Mouse (Mus musculus) limb, embryonic 14.5 days (tissue): ENCODE measurements around the gene Clock. TPM values are rescaled to one million over a fixed set of nuclear protein-coding genes. Genes with fewer than 3 reads are reported as not detected.
A peak's percentile ranks its signal among the peaks of the same experiment; 100 is the strongest.

ENCODE experiments used
- ATAC-seq: fragments of 200-750 bp; cut with Nextera tagmentation; 2 replicates; pipeline ENCODE4 v1.8.0; 2017; ENCODE audit warnings: low read depth, moderate number of reproducible peaks, moderate TSS enrichment; ENCODE audit not compliant: low FRiP score
- DNase-seq: peaks from one replicate; pipeline ENCODE4 v3.0.0-alpha.2; 2015; ENCODE audit warnings: low spot score
- H3K27ac ChIP-seq: fragments of 300-500 bp; sonication (generic); replicated peaks from 2 replicates; pipeline ENCODE4 v1.5.1; 2014; ENCODE audit warnings: low read depth, mild to moderate bottlenecking, low read length, moderate library complexity, mixed read lengths
- H3K27me3 ChIP-seq: fragments of 300-500 bp; sonication (generic); 2 replicates; pipeline ENCODE4 v1.6.1; 2014; ENCODE audit warnings: low read length, mixed read lengths; ENCODE audit not compliant: control insufficient read depth, insufficient read depth
- H3K36me3 ChIP-seq: fragments of 300-500 bp; sonication (generic); 2 replicates; pipeline ENCODE4 v1.6.1; 2014; ENCODE audit warnings: mild to moderate bottlenecking, low read length, moderate library complexity, mixed read lengths; ENCODE audit not compliant: control insufficient read depth, insufficient read depth
- H3K4me1 ChIP-seq: fragments of 300-500 bp; sonication (generic); 2 replicates; pipeline ENCODE4 v1.6.1; 2014; ENCODE audit warnings: antibody characterized with exemption, low read length, mixed read lengths; ENCODE audit not compliant: control insufficient read depth, insufficient read depth
- H3K4me2 ChIP-seq: fragments of 300-500 bp; sonication (generic); replicated peaks from 2 replicates; pipeline ENCODE4 v1.6.1; 2014; ENCODE audit warnings: low read depth, mild to moderate bottlenecking, low read length, moderate library complexity; ENCODE audit not compliant: severe bottlenecking
- H3K4me3 ChIP-seq: fragments of 300-500 bp; sonication (generic); replicated peaks from 2 replicates; pipeline ENCODE4 v1.5.1; 2014; ENCODE audit warnings: low read length
- H3K9ac ChIP-seq: fragments of 300-500 bp; sonication (generic); 2 replicates; pipeline ENCODE4 v1.6.1; 2014; ENCODE audit warnings: mild to moderate bottlenecking, low read depth, low read length, moderate library complexity; ENCODE audit not compliant: severe bottlenecking
- H3K9me3 ChIP-seq: fragments of 300-500 bp; sonication (generic); 2 replicates; pipeline ENCODE4 v1.6.1; 2016; ENCODE audit warnings: low read length; ENCODE audit not compliant: control insufficient read depth
- POLR2A ChIP-seq: fragments of 200-500 bp; IDR thresholded peaks from 2 replicates; pipeline ENCODE4 v1.8.0; 2012; ENCODE audit warnings: inconsistent platforms, mild to moderate bottlenecking, moderate library complexity, borderline replicate concordance; ENCODE audit not compliant: insufficient read depth, insufficient read length; ENCODE audit errors: extremely low read depth
- WGBS: fragments of 180-500 bp; shearing (Covaris S2); extraction: QIAGEN DNeasy Blood & Tissue Kit; methylation state at CpG from one replicate; pipeline ENCODE4 v1.1.7; 2014; 5-methylcytosine and 5-hydroxymethylcytosine counted together
- polyA plus RNA-seq, 2 experiments: library from polyadenylated mRNA; depleted of rRNA in 1 of 2; stranded (reverse) in 1 of 2; unstranded in 1 of 2; fragments of >200 nt; fragmentation: Nextera tagmentation in 1 of 2; extraction: Ambion mirVana in 1 of 2; gene quantifications; 2 replicates each; pipeline versions ENCODE4 v1.2.1 to v1.2.3; 2012 to 2014

The Clock gene
- polyA plus RNA-seq, 2 experiments = 11.7 to 15.9 TPM

DNA sequence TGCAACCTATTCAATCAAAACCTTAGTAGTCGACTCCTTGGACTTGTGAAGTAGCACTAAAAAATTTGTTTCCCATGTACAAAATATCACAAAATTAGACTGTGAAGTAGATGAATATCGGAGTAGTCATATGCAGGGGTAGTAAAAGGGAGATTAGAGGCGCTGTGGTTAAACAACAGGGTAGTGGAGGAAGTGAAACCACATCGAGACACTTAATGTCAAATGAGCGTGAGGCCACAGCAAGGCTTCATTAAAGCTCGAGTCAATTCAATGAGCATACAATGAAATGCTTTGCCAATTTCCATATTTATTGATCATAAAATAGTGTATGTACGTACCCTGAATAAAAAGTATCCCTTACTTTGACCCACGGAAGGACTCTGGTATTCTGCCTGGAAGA lies 32.5 kb upstream of the Clock start:
- no peak overlapping the region for H3K27ac ChIP-seq
- no peaks in the 10 kb centered on the region for H3K4me1 ChIP-seq
- H3K27me3 ChIP-seq = no peaks in the 10 kb centered on the region
- no peaks in the 10 kb centered on the region for H3K9me3 ChIP-seq
- H3K4me3 ChIP-seq = no peak overlapping the region
- WGBS = 83% methylated on average over 8 of the region's 8 CpGs
- ATAC-seq (no peak), DNase-seq (no peak)
- H3K9ac ChIP-seq = no peak overlapping the region
- no peak overlapping the region for H3K4me2 ChIP-seq
- TF ChIP-seq POLR2A = no peak
- no peaks in the 10 kb centered on the region for H3K36me3 ChIP-seq

DNA sequence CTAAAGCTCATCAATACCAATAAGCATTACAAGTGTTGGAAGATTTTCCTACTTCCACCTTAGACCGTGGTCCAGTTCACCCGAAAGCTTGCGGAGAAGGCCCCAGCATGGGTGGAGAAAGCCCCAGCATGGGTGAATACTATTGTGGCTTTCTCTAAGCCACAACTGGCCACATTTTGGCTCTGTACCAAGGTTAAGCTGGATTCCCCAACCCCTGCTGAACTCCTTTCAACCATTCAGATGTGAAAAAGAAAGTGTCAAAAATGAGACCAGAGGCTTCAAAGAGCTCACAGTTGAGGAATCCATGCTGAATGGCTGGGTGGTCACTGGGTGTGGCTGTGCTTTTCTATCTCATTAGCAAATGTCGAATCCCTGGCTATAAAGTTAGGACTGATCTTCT lies 29.2 kb upstream of the Clock start:
- no peaks in the 10 kb centered on the region for H3K9me3 ChIP-seq
- H3K36me3 ChIP-seq = no peaks in the 10 kb centered on the region
- ATAC-seq (no peak), DNase-seq (no peak)
- no peak overlapping the region for H3K4me3 ChIP-seq
- H3K27me3 ChIP-seq = no peaks in the 10 kb centered on the region
- H3K4me1 ChIP-seq = no peaks in the 10 kb centered on the region
- H3K9ac ChIP-seq = no peak overlapping the region
- H3K4me2 ChIP-seq = no peak overlapping the region
- 80% methylated on average over 4 of the region's 4 CpGs for WGBS
- H3K27ac ChIP-seq = no peak overlapping the region
- no peak for TF ChIP-seq POLR2A

DNA sequence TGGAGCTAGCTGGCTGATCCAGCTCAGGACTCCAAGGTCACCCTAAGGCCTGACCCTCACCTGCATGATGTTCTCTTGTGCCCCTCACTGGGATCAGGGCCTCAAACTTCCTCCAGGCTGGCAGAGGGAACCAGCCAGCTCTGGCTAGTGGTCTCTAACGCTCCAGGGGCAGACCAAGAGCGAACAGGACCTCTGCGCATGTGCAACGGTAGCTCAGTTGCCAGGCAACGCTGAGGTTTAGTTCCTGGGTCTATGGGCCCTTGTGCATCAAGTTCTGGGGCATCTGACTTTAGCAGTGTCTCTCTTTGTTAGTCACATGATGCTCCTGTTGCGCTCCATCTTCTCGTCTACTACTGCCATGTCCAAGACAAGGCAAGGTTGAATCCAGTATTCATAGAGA lies 26.4 kb upstream of the Clock start, which contains the start of gene Pdcl2:
Gene Pdcl2 (minus strand): TSS at position 204 of the 400 bp plus-strand sequence.
- H3K4me1 ChIP-seq = no peaks in the 10 kb centered on the region; the same call in 1 of the 2 replicates
- DNase-seq (no peak), ATAC-seq (no peak)
- H3K9ac ChIP-seq = no peak within 1 kb of the TSS
- H3K9me3 ChIP-seq = no peaks in the 10 kb centered on the region
- no peak for TF ChIP-seq POLR2A
- 93% methylated on average over 7 of the region's 7 CpGs for WGBS
- H3K36me3 ChIP-seq = no peaks in the 10 kb centered on the region
- H3K4me3 ChIP-seq = no peak within 1 kb of the TSS
- no peak within 1 kb of the TSS for H3K27ac ChIP-seq
- H3K4me2 ChIP-seq = no peak within 1 kb of the TSS
- no peaks in the 10 kb centered on the region for H3K27me3 ChIP-seq

DNA sequence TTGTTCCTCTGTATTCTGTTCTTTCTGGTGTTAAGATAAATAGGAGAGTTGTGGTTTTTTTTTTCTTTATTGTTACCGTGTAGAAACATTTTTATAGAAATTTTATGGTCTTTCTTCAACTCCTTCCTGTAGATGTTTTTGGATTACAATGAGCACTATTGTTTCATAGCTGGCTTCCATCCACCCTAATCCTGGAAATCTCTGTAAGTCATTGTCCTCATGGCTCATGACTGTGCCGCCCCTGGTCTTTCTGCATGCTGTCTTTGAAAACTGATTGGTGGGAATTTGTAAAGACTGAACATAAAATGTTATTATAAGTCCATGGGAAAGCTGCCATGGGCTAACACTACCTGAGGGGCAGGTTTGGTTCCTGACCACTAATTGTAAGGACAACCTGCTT lies 22.7 kb upstream of the Clock start:
- Histone ChIP-seq H3K9ac (no peak overlapping the region), H3K4me2 (no peak overlapping the region), H3K9me3 (no peaks in the 10 kb centered on the region), H3K4me3 (no peak overlapping the region), H3K4me1 (no peaks in the 10 kb centered on the region; the same call in 1 of the 2 replicates), H3K27ac (no peak overlapping the region), H3K36me3 (no peaks in the 10 kb centered on the region), H3K27me3 (no peaks in the 10 kb centered on the region)
- DNase-seq (peak; percentile 49), ATAC-seq (no peak)
- no peak for TF ChIP-seq POLR2A
- 33% methylated on average over 2 of the region's 2 CpGs for WGBS

DNA sequence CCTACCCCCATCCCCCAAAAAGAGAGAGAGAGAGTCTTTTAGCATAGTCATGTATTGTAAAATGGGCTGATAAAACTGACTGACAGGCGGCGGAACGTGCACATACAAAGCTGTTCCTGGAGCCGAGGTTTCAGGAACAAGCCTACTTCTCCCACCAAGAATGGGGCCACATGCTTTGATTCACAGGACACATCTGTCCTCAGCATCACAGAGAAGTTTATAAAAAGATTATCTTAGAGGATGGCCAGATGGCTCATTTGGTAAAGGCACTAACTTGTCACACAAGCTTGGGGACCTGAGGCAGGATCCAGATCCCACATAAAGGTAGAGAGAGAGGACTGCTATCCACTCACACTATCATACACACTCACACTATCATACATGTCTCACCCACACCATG lies 20.5 kb upstream of the Clock start:
- no peak overlapping the region for H3K4me3 ChIP-seq
- H3K27ac ChIP-seq = no peak overlapping the region
- WGBS = 90% methylated on average over 4 of the region's 4 CpGs
- H3K36me3 ChIP-seq = no peaks in the 10 kb centered on the region
- H3K27me3 ChIP-seq = no peaks in the 10 kb centered on the region
- H3K9ac ChIP-seq = no peak overlapping the region
- ATAC-seq (no peak), DNase-seq (no peak)
- no peak for TF ChIP-seq POLR2A
- H3K9me3 ChIP-seq = no peaks in the 10 kb centered on the region
- H3K4me1 ChIP-seq = no peaks in the 10 kb centered on the region; the same call in 1 of the 2 replicates
- no peak overlapping the region for H3K4me2 ChIP-seq
